Mouse (Mus musculus): ENCODE measurements around the gene Olfm1. TPM values are rescaled to one million over a fixed set of nuclear protein-coding genes. Genes with fewer than 3 reads are reported as not detected.

Gene Olfm1
- total RNA-seq (2014; fragmentation: Nextera tagmentation), result 1.7 and 4.4 TPM in 2 replicates
- 3.3 and 3.6 TPM in 2 replicates for total RNA-seq (2017)

GRCm38 (mm10) chr2:28192821-28193689, at the start of gene Olfm1:
Gene Olfm1, plus strand, starts transcription at chr2:28192992.
- ATAC-seq (replicated peaks; ENCODE audit: low FRiP score, low TSS enrichment, poor library complexity, severe bottlenecking), result no peak

DNA sequence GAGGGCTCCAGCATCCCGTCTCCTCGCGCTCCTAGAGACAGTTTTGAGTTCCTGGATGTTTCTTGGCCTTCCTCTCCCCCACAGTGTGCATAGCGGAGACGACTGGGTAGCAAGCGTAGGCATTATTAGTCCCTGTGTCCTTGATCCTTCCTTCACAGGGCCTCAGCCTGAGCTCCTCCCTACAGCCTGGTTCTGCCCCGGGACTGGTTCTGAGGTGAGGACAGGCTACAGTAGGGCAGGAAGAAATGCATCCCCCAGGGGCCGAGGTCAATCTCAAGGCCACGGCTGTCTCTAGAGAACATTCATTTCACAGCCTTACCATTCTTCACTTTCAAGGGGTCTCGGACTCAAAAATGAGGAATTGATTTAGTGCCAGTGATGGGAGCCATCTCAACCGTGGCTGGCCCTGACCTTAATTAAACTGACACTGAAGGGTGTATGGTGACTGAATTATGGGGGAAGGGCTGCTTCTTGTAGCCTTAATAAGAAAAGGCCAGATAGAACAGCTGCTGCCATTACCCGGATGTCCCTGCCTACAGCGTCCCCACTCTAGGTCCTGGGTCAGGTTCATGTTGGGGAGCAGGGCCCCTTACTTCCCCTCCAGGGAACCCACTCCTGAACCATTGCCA, 49.3 kb upstream of the Olfm1 start:
- no peak for ATAC-seq (replicated peaks; ENCODE audit: low FRiP score, low TSS enrichment, poor library complexity, severe bottlenecking)

- ATAC-seq (replicated peaks; ENCODE audit: low FRiP score, low TSS enrichment, poor library complexity, severe bottlenecking), result no peak
These were observed 47.1 kb upstream of the Olfm1 start for GRCm38 (mm10) chr2:28145702-28146101.

DNA sequence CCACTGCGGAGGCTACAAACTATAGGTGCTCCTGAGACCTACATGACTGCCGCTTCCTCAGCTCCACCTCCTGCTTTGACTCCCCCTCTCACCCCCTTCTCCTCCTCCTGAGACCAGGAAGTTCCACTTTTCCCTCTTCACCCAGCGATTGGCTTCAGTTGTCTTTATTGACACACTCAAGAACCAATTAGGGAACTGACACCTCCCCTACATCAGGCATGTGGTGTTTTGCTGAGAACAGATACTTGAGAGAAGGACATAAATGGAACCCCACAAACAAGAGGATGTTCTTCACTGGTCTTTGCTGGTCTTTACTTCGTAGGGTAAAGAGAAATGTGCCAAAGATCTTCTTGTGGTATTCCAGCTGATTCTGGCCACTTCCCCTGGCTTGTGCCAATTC, 46.6 kb upstream of the Olfm1 start:
- ATAC-seq (replicated peaks; ENCODE audit: low FRiP score, low TSS enrichment, poor library complexity, severe bottlenecking), result no peak

DNA sequence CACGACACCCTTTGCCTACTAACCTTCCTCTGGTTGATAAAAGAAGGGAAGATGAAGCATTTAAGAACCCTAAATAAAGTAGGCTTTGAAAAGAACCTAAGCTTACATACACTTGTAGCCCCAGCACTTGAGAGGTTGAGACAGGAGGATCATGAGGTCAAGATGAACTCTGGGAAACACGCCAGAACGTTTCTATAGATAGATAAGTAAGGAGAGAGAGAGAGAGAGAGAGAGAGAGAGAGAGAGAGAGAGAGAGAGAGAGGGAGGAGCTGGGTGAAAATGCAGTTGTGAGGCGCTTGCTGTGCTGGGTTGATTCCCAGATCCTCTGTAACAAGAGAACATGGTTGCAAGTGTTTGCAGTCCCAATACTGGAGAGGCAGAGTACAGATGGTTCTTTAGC, 46.1 kb upstream of the Olfm1 start:
- 0 out of 2 replicates have a peak, but pooled peaks have one; percentile 11 for ATAC-seq (replicated peaks; ENCODE audit: low FRiP score, low TSS enrichment, poor library complexity, severe bottlenecking)

- peak; percentile 36; the same call in 1 of the 2 replicates for ATAC-seq (replicated peaks; ENCODE audit: low FRiP score, low TSS enrichment, poor library complexity, severe bottlenecking)
These were observed 45.5 kb upstream of the Olfm1 start for GRCm38 (mm10) chr2:28147248-28147794.

DNA sequence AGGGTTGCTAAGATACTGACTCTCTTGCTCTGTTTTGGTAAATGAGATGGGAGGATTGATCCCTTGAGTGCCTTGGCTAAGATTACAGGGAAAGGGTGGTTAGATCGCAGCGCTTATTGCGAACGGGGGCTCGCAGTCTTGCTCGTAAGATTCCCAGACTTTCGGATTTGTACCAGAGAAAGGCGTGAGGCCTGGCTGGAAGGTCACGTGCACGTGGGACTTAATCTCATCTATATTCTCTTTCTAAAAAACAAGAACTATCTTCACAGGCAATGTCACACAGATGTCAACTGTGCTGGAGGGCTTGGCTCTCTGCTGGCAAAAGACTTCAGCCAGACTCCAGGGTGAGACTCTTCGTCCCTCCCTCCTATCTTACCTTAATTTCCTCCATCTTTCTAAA, 43.1 kb upstream of the Olfm1 start:
- ATAC-seq (replicated peaks; ENCODE audit: low FRiP score, low TSS enrichment, poor library complexity, severe bottlenecking), result no peak

DNA sequence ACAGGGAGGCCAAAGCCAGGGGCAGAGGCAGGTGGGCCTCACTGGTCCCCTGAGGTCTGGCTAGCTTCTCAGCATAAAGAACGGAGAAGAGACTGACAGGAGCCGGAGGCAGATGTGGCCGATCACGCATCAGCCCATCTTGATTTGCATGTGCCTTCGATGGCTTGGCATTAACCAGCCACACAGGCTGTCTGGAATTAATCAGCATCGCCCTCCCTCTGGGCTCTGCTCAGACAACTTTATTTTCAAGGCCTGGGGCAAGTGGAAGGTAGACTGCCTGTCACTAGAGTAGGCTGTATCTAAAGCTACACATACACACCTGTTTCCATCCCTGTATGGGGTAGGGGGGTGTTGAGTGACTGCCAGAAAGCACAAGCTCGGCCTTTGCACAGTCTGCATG, 32.2 kb upstream of the Olfm1 start:
- ATAC-seq (replicated peaks; ENCODE audit: low FRiP score, low TSS enrichment, poor library complexity, severe bottlenecking), result no peak

- no peak for ATAC-seq (replicated peaks; ENCODE audit: low FRiP score, low TSS enrichment, poor library complexity, severe bottlenecking)
These were observed 27.2 kb upstream of the Olfm1 start for GRCm38 (mm10) chr2:28165570-28165969.

GRCm38 (mm10) chr2:28169336-28169735, 23.5 kb upstream of the Olfm1 start:
- ATAC-seq (replicated peaks; ENCODE audit: low FRiP score, low TSS enrichment, poor library complexity, severe bottlenecking), result no peak

DNA sequence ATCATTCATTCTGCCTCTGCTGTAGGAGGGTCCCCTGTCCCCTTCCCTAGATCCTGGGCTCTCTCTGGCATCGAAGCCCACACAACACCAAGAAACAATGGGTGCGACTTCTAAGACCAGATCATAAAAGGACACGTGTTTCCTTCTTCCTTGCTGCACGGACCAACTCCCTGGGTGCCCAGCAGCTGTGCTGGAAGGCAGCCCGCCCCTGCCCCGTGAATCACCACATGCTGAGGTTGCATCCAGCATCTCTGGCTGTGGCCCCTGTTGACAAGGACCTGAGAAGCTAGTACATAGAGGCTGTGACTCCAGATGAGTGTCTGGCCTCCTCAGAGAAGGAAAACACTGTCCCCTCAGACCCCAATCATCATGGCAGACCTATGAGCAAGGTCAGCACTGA, 20.8 kb upstream of the Olfm1 start:
- ATAC-seq (replicated peaks; ENCODE audit: low FRiP score, low TSS enrichment, poor library complexity, severe bottlenecking), result no peak

GRCm38 (mm10) chr2:28173225-28174141, 19.3 kb upstream of the Olfm1 start:
- ATAC-seq (replicated peaks; ENCODE audit: low FRiP score, low TSS enrichment, poor library complexity, severe bottlenecking), result no peak

DNA sequence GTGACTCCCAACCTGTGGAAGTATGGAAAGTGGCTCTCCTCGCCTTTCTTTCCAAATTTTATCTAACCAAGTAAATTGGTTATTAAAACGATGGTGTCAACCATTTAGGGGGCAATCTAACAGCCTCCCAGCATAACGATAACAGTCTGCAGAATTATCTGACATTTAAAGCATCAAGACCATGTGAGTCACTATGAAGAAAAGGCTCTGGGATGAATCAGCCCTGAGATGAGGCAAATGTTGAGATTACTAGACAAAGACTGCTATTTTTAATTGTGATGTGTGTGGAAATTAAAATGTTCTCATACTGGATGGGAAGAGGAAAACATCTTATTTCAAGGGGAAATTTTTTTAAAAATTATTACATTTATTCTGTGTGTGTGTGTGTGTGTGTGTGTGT, 18.4 kb upstream of the Olfm1 start:
- ATAC-seq (replicated peaks; ENCODE audit: low FRiP score, low TSS enrichment, poor library complexity, severe bottlenecking), result no peak

GRCm38 (mm10) chr2:28178600-28178999, 14.2 kb upstream of the Olfm1 start:
- no peak for ATAC-seq (replicated peaks; ENCODE audit: low FRiP score, low TSS enrichment, poor library complexity, severe bottlenecking)

DNA sequence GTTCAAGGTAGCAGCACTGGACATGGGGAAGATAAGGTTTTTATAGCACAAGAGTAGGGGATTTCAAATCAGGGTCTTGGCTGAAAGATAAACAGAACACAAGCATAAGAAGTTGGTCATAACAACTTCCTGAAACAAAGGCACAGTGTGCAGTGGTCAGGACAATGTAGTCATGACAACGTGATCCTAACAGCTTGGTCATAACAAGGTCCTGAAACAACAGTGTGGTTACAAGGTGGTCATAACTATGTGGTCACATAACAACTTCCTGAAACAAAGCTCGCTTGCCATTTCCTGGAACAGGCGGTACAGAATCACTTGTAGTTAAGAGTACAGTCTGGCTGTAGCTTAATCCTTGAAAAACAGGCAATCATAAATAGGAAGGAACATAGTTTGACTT, 12.7 kb upstream of the Olfm1 start:
- ATAC-seq (replicated peaks; ENCODE audit: low FRiP score, low TSS enrichment, poor library complexity, severe bottlenecking), result no peak

DNA sequence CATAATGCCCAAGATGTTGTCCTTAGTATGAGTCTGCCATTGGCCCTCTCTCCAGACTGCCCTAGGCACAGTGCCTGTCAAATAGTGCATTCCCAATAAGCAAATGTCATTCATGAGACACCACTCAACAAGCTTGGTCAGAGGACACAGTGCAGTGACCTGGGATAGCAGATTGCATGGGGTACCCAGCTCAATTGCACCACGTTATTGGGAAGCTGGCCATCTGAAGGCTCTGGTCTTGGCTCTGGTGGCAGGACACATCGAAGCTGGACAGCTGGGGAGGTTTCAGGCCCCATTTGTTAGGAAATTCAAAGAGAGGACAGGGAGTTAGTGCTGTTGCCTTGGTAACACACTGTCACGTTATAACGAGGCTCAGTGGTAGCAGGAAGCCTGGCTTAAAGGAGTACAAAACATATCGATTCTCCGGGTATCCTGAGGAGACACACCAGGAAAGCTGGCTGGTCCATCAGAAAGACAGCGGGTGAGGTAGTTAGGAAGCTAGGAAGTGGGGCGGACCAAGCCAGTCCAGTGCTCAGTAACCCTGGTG, 4.3 kb upstream of the Olfm1 start:
- no peak for ATAC-seq (replicated peaks; ENCODE audit: low FRiP score, low TSS enrichment, poor library complexity, severe bottlenecking)

- ATAC-seq (replicated peaks; ENCODE audit: low FRiP score, low TSS enrichment, poor library complexity, severe bottlenecking), result no peak
These were observed 897 bp downstream of the Olfm1 start for GRCm38 (mm10) chr2:28193690-28194087.

- ATAC-seq (replicated peaks; ENCODE audit: low FRiP score, low TSS enrichment, poor library complexity, severe bottlenecking), result no peak
These were observed 2.3 kb downstream of the Olfm1 start for GRCm38 (mm10) chr2:28194962-28195617.

DNA sequence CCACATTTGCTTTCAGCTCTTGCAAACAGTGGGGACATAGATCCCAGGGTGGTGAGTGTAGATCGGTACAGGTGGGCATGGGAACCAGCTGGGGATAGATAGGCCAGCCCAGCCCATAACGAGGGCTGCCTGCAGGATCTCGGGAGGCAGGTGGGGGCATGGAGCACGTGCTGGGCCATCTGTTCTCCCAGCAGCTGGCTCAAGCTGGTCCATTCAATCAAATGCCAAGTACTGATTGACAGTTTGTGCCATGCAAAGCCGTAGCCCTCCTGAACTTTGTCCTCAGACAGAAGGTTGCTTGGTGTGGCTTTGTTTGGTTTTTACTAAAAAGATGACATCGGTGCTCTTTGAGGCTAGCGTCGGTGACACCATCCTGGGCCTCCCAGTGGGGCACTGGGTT, 2.9 kb downstream of the Olfm1 start:
- ATAC-seq (replicated peaks; ENCODE audit: low FRiP score, low TSS enrichment, poor library complexity, severe bottlenecking), result no peak
